Mouse (Mus musculus): ENCODE measurements around the gene Tnrc6a. TPM values are rescaled to one million over a fixed set of nuclear protein-coding genes. Genes with fewer than 3 reads are reported as not detected.

Gene Tnrc6a
- total and polyA plus RNA-seq, 3 experiments, result 16.3 to 62.0 (median 20.1) TPM

GRCm38 (mm10) chr7:123242241-123242640 is 118.6 kb downstream of the Tnrc6a start:
- in situ Hi-C loops (cut with MboI; ENCODE audit: low pct_ligation_motif_present, low pct_unique_long_range_greater_than_20kb, low sequenced_read_pairs), result no loop called here
- Histone ChIP-seq H3K4me1 (ENCODE audit: control insufficient read depth in 1 of 2, insufficient read depth in 2 of 2) (no peaks in the 10 kb centered on the region), H3K9ac (ENCODE audit: insufficient read depth, low read depth) (no peak overlapping the region), H3K4me3 (replicated peaks in 1 of 3; ENCODE audit: low read depth in 2 of 3, low read length in 2 of 3, poor library complexity in 1 of 3) (no peak overlapping the region), H3K27ac (ENCODE audit: insufficient read depth, low read depth) (no peak overlapping the region), H3K9me3 (replicated peaks; ENCODE audit: low read length) (no peaks in the 10 kb centered on the region), H3K36me3 (replicated peaks in 1 of 2; ENCODE audit: control insufficient read depth in 1 of 2, insufficient read depth in 1 of 2, low read length in 1 of 2) (no peaks in the 10 kb centered on the region), H3K4me2 (ENCODE audit: insufficient read depth, low read depth, poor library complexity, severe bottlenecking) (no peak overlapping the region), H3K79me2 (replicated peaks; ENCODE audit: control insufficient read depth, extremely low read depth, insufficient read depth, poor library complexity, severe bottlenecking) (no peaks in the 10 kb centered on the region), H3K27me3 (replicated peaks) (no peaks in the 10 kb centered on the region)
- dilution Hi-C loops (cut with MboI; ENCODE audit: extremely low pct_ligation_motif_present, extremely low pct_unique_long_range_greater_than_20kb, low sequenced_read_pairs), result no loop called here
- no peak for DNase-seq (ENCODE audit: extremely low read depth)
- TF ChIP-seq MAZ (IDR thresholded peaks at IDR 0.05; ENCODE audit: low read depth, low read length) (no peak), UBTF (IDR thresholded peaks at IDR 0.05; ENCODE audit: low read depth, low read length) (no peak), ZKSCAN1 (IDR thresholded peaks at IDR 0.05; ENCODE audit: borderline replicate concordance, low read depth, low read length) (no peak), ETS1 (conservative IDR thresholded peaks at IDR 0.05; ENCODE audit: low read depth, low read length) (no peak), PAX5 (IDR thresholded peaks at IDR 0.05; ENCODE audit: low read length) (no peak), MAX (IDR thresholded peaks at IDR 0.05; ENCODE audit: low read length) (no peak), EP300 (IDR thresholded peaks at IDR 0.05; ENCODE audit: low read length) (no peak), MAFK (IDR thresholded peaks at IDR 0.05; ENCODE audit: insufficient replicate concordance, low read length) (no peak), ZMIZ1 (IDR thresholded peaks at IDR 0.05; ENCODE audit: low read depth, low read length) (no peak), MEF2A (IDR thresholded peaks at IDR 0.05; ENCODE audit: borderline replicate concordance, low read depth, low read length) (no peak), IRF4 (IDR thresholded peaks at IDR 0.05; ENCODE audit: low read depth, low read length) (no peak), RCOR1 (conservative IDR thresholded peaks at IDR 0.05; ENCODE audit: low read depth, low read length) (no peak), JUND (conservative IDR thresholded peaks at IDR 0.05; ENCODE audit: low read depth, low read length) (no peak), POLR2A (IDR thresholded peaks at IDR 0.05; ENCODE audit: low read depth, low read length) (no peak), NELFE (IDR thresholded peaks at IDR 0.05; ENCODE audit: low read depth, low read length) (no peak), SIN3A (IDR thresholded peaks at IDR 0.05; ENCODE audit: low read length) (no peak), NRF1 (IDR thresholded peaks at IDR 0.05; ENCODE audit: low read depth, low read length) (no peak), HCFC1 (IDR thresholded peaks at IDR 0.05; ENCODE audit: low read depth, low read length) (no peak), MYC (IDR thresholded peaks at IDR 0.05; ENCODE audit: low read depth, low read length) (no peak), USF1 (IDR thresholded peaks at IDR 0.05; ENCODE audit: low read depth, low read length) (no peak)

- in situ Hi-C loops (cut with MboI; ENCODE audit: low pct_ligation_motif_present, low pct_unique_long_range_greater_than_20kb, low sequenced_read_pairs), result no loop called here
- dilution Hi-C loops (cut with MboI; ENCODE audit: extremely low pct_ligation_motif_present, extremely low pct_unique_long_range_greater_than_20kb, low sequenced_read_pairs), result no loop called here
- no peaks in the 10 kb centered on the region for H3K9me3 ChIP-seq (replicated peaks; ENCODE audit: low read length)
- H3K4me2 ChIP-seq (ENCODE audit: insufficient read depth, low read depth, poor library complexity, severe bottlenecking), result no peak overlapping the region
- TF ChIP-seq RAD21 (IDR thresholded peaks at IDR 0.05; ENCODE audit: low read depth, low read length), result no peak
- no peak for TF ChIP-seq GABPA (IDR thresholded peaks at IDR 0.05; ENCODE audit: insufficient replicate concordance, low read depth, low read length)
- no peak for TF ChIP-seq TBP (conservative IDR thresholded peaks at IDR 0.05; ENCODE audit: low read depth, low read length)
- TF ChIP-seq CHD2 (IDR thresholded peaks at IDR 0.05; ENCODE audit: low read length), result no peak
- TF ChIP-seq NRF1 (IDR thresholded peaks at IDR 0.05; ENCODE audit: low read depth, low read length), result no peak
- TF ChIP-seq ZNF384 (IDR thresholded peaks at IDR 0.05; ENCODE audit: low read depth, low read length), result no peak
- H3K4me1 ChIP-seq (ENCODE audit: control insufficient read depth in 1 of 2, insufficient read depth in 2 of 2), result no peaks in the 10 kb centered on the region; a peak in 1 of 4 replicates
- H3K79me2 ChIP-seq (replicated peaks; ENCODE audit: control insufficient read depth, extremely low read depth, insufficient read depth, poor library complexity, severe bottlenecking), result no peaks in the 10 kb centered on the region
- H3K27me3 ChIP-seq (replicated peaks), result no peaks in the 10 kb centered on the region
- H3K27ac ChIP-seq (ENCODE audit: insufficient read depth, low read depth), result no peak overlapping the region
- H3K36me3 ChIP-seq (replicated peaks in 1 of 2; ENCODE audit: control insufficient read depth in 1 of 2, insufficient read depth in 1 of 2, low read length in 1 of 2), result no peaks in the 10 kb centered on the region
- H3K4me3 ChIP-seq (replicated peaks in 1 of 3; ENCODE audit: low read depth in 2 of 3, low read length in 2 of 3, poor library complexity in 1 of 3), result no peak overlapping the region
- H3K9ac ChIP-seq (ENCODE audit: insufficient read depth, low read depth), result no peak overlapping the region
- no peak for DNase-seq (ENCODE audit: extremely low read depth)
Observed at GRCm38 (mm10) chr7:123244833-123245232, 121.1 kb downstream of the Tnrc6a start.
